Mouse (Mus musculus) embryonic facial prominence, embryonic 12.5 days (tissue): ENCODE measurements around the gene Aurka. TPM values are rescaled to one million over a fixed set of nuclear protein-coding genes. Genes with fewer than 3 reads are reported as not detected.

ENCODE experiments used
- ATAC-seq: fragments of 200-750 bp; cut with Nextera tagmentation; 2 replicates; pipeline ENCODE4 v1.8.0; 2017; ENCODE audit not compliant: insufficient number of reproducible peaks, insufficient read depth, low FRiP score, low TSS enrichment
- H3K27ac ChIP-seq: fragments of 300-500 bp; sonication (generic); 2 replicates; pipeline ENCODE4 v1.5.1; 2016; ENCODE audit warnings: mild to moderate bottlenecking
- H3K27me3 ChIP-seq: fragments of 300-500 bp; sonication (generic); 2 replicates; pipeline ENCODE4 v1.6.1; 2016; ENCODE audit warnings: mild to moderate bottlenecking, moderate library complexity
- H3K36me3 ChIP-seq: fragments of 300-500 bp; sonication (generic); 2 replicates; pipeline ENCODE4 v1.6.1; 2016; ENCODE audit warnings: mild to moderate bottlenecking
- H3K4me1 ChIP-seq: fragments of 300-500 bp; sonication (generic); 2 replicates; pipeline ENCODE4 v1.6.1; 2016
- H3K4me2 ChIP-seq: fragments of 300-500 bp; sonication (generic); replicated peaks from 2 replicates; pipeline ENCODE4 v1.6.1; 2016; ENCODE audit warnings: mild to moderate bottlenecking, moderate library complexity
- H3K4me3 ChIP-seq: fragments of 300-500 bp; sonication (generic); 2 replicates; pipeline ENCODE4 v1.5.1; 2016; ENCODE audit warnings: mild to moderate bottlenecking
- H3K9ac ChIP-seq: fragments of 300-500 bp; sonication (generic); 2 replicates; pipeline ENCODE4 v1.6.1; 2016; ENCODE audit warnings: mild to moderate bottlenecking, moderate library complexity
- H3K9me3 ChIP-seq: fragments of 300-500 bp; sonication (generic); 2 replicates; pipeline ENCODE4 v1.6.1; 2016; ENCODE audit warnings: mild to moderate bottlenecking, moderate library complexity
- WGBS: fragments of 180-500 bp; shearing (Covaris S2); methylation state at CpG from one replicate; pipeline ENCODE4 v1.1.7; 2016; 5-methylcytosine and 5-hydroxymethylcytosine counted together
- polyA plus RNA-seq: library from polyadenylated mRNA; unstranded; fragments of >200 nt; fragmentation: Nextera tagmentation; extraction: Ambion mirVana; gene quantifications from 2 replicates; pipeline ENCODE4 v1.2.1, GENCODE M21; 2016

Aurka gene
- polyA plus RNA-seq, 1 experiment from 2014 or later = 131 TPM

- Histone ChIP-seq H3K4me1 (no peaks in the 10 kb centered on the region), H3K4me3 (no peak overlapping the region), H3K27me3 (no peaks in the 10 kb centered on the region), H3K9me3 (no peaks in the 10 kb centered on the region), H3K36me3 (no peaks in the 10 kb centered on the region), H3K4me2 (no peak overlapping the region), H3K27ac (no peak overlapping the region), H3K9ac (no peak overlapping the region)
- whole genome bisulfite sequencing = 90% methylated on average over 9 of the region's 9 CpGs
- ATAC-seq = no peak
Observed at GRCm38 (mm10) chr2:172311731-172312130, 58.6 kb downstream of the Aurka start.

GRCm38 (mm10) chr2:172306544-172306943, 63.8 kb downstream of the Aurka start:
- H3K9ac ChIP-seq = no peak overlapping the region
- no peaks in the 10 kb centered on the region for H3K27me3 ChIP-seq

More at GRCm38 (mm10) chr2:172306544-172306943, 63.8 kb downstream of the Aurka start:
- H3K27ac ChIP-seq = no peak overlapping the region
- no peak overlapping the region for H3K4me2 ChIP-seq
- no peak for ATAC-seq
- 77% methylated on average over 4 of the region's 4 CpGs for WGBS
- H3K4me1 ChIP-seq = no peaks in the 10 kb centered on the region
- H3K9me3 ChIP-seq = no peaks in the 10 kb centered on the region
- no peaks in the 10 kb centered on the region for H3K36me3 ChIP-seq
- H3K4me3 ChIP-seq = no peak overlapping the region

Other genes starting within 250 kb of the Aurka start
- gene Mc3r, start 122.0 kb downstream of the Aurka start, polyA plus RNA-seq = 0.08 TPM in 1 of 2 replicates, not detected in the other
- 22.5 and 24.1 TPM in 2 replicates for gene Fam210b, start 25.0 kb downstream of the Aurka start, polyA plus RNA-seq
- 44.0 and 44.9 TPM in 2 replicates for gene Cstf1, start 146 bp upstream of the Aurka start, polyA plus RNA-seq
- 0.20 TPM in 2 replicates for gene Cass4, start 23.3 kb upstream of the Aurka start, polyA plus RNA-seq
- gene Rtf2, start 70.0 kb upstream of the Aurka start, polyA plus RNA-seq = 67.8 and 74.1 TPM in 2 replicates
- 2.2 and 2.6 TPM in 2 replicates for gene Gcnt7, start 88.1 kb upstream of the Aurka start, polyA plus RNA-seq
- 0.41 and 0.57 TPM in 2 replicates for gene Fam209, start 102.0 kb upstream of the Aurka start, polyA plus RNA-seq
- 15.4 and 16.0 TPM in 2 replicates for gene Tfap2c, start 179.1 kb upstream of the Aurka start, polyA plus RNA-seq